Mouse (Mus musculus) erythroblast, adult 5-6 weeks (primary cell): ENCODE data around the gene U2af2. TPM values are rescaled to one million over a fixed set of nuclear protein-coding genes. Genes with fewer than 3 reads are reported as not detected.

Source experiments
- ATAC-seq: replicated peaks from 2 replicates; pipeline ENCODE4 v1.8.0; 2016; ENCODE audit warnings: moderate number of reproducible peaks, mild to moderate bottlenecking, moderate TSS enrichment, inconsistent platforms; ENCODE audit not compliant: poor library complexity, low FRiP score, severe bottlenecking
- total RNA-seq, 2 experiments: library from RNA; stranded (forward) in 1 of 2; stranded (reverse) in 1 of 2; fragments of 150-400 nt in 1 of 2; fragments of 200-764, 138-1000 nt in 1 of 2; gene quantifications; 2 replicates each; pipeline versions ENCODE4 v1.2.3 to v1.2.4; 2015 to 2017; ENCODE audit warnings: low replicate concordance in 2 of 2

The U2af2 gene
- total RNA-seq, 2 experiments from 2014 or later, result 42.3 to 56.9 TPM

- no peak for ATAC-seq
Measured at GRCm38 (mm10) chr7:5099796-5100195, 37.9 kb downstream of the U2af2 start.

- no peak for ATAC-seq
Measured at GRCm38 (mm10) chr7:5101066-5101663, 39.2 kb downstream of the U2af2 start.

GRCm38 (mm10) chr7:5102564-5102963 is 40.6 kb downstream of the U2af2 start:
- no peak for ATAC-seq

- ATAC-seq, result no peak
Measured at GRCm38 (mm10) chr7:5108272-5108671, 46.3 kb downstream of the U2af2 start.

GRCm38 (mm10) chr7:5109301-5109700 is 47.4 kb downstream of the U2af2 start:
- no peak for ATAC-seq

GRCm38 (mm10) chr7:5112701-5113100 is 50.8 kb downstream of the U2af2 start:
- ATAC-seq, result no peak

GRCm38 (mm10) chr7:5116850-5117249 is 54.9 kb downstream of the U2af2 start, which contains the start of gene Rfpl4:
TSS of gene Rfpl4 (minus strand) at chr7:5116950.
- no peak for ATAC-seq

- no peak for ATAC-seq
Measured at GRCm38 (mm10) chr7:5125078-5125477, 63.1 kb downstream of the U2af2 start.

- ATAC-seq, result peak; percentile 78
Measured at GRCm38 (mm10) chr7:5125549-5126406, 63.8 kb downstream of the U2af2 start, which contains the start of gene Rasl2-9. TSS of gene Rasl2-9 (minus strand) at chr7:5125950.

Other genes starting within 250 kb of the U2af2 start
- gene Ube2s, start 249.6 kb upstream of the U2af2 start, total RNA-seq (2015; ENCODE audit: low replicate concordance), result 167 and 232 TPM in 2 replicates
- gene Ube2s, start 249.6 kb upstream of the U2af2 start, total RNA-seq (2017; ENCODE audit: low replicate concordance), result 97.4 and 134 TPM in 2 replicates
- not detected in 2 replicates for gene Shisa7, start 217.4 kb upstream of the U2af2 start, total RNA-seq (2015; ENCODE audit: low replicate concordance)
- not detected in 2 replicates for gene Shisa7, start 217.4 kb upstream of the U2af2 start, total RNA-seq (2017; ENCODE audit: low replicate concordance)
- 2.3 and 3.3 TPM in 2 replicates for gene Isoc2b, start 191.9 kb upstream of the U2af2 start, total RNA-seq (2015; ENCODE audit: low replicate concordance)
- gene Isoc2b, start 191.9 kb upstream of the U2af2 start, total RNA-seq (2017; ENCODE audit: low replicate concordance), result 5.1 and 13.9 TPM in 2 replicates
- not detected in 2 replicates for gene Isoc2a, start 185.0 kb upstream of the U2af2 start, total RNA-seq (2015; ENCODE audit: low replicate concordance)
- 2.4 and 3.2 TPM in 2 replicates for gene Isoc2a, start 185.0 kb upstream of the U2af2 start, total RNA-seq (2017; ENCODE audit: low replicate concordance)
- gene Gm36210, start 155.6 kb upstream of the U2af2 start, total RNA-seq (2015; ENCODE audit: low replicate concordance), result not detected in 2 replicates
- not detected in 2 replicates for gene Gm36210, start 155.6 kb upstream of the U2af2 start, total RNA-seq (2017; ENCODE audit: low replicate concordance)
- 1.7 and 2.3 TPM in 2 replicates for gene Zfp628, start 146.9 kb upstream of the U2af2 start, total RNA-seq (2015; ENCODE audit: low replicate concordance)
- gene Zfp628, start 146.9 kb upstream of the U2af2 start, total RNA-seq (2017; ENCODE audit: low replicate concordance), result 1.5 and 2.0 TPM in 2 replicates
- gene Nat14, start 140.1 kb upstream of the U2af2 start, total RNA-seq (2015; ENCODE audit: low replicate concordance), result 1.7 TPM in 1 of 2 replicates, not detected in the other
- gene Nat14, start 140.1 kb upstream of the U2af2 start, total RNA-seq (2017; ENCODE audit: low replicate concordance), result 2.5 TPM in 1 of 2 replicates, not detected in the other
- gene Ssc5d, start 136.4 kb upstream of the U2af2 start, total RNA-seq (2015; ENCODE audit: low replicate concordance), result not detected in 2 replicates
- 0.28 TPM in 1 of 2 replicates, not detected in the other for gene Ssc5d, start 136.4 kb upstream of the U2af2 start, total RNA-seq (2017; ENCODE audit: low replicate concordance)
- not detected in 2 replicates for gene Sbk2, start 97.7 kb upstream of the U2af2 start, total RNA-seq (2015; ENCODE audit: low replicate concordance)
- not detected in 2 replicates for gene Sbk2, start 97.7 kb upstream of the U2af2 start, total RNA-seq (2017; ENCODE audit: low replicate concordance)
- gene Sbk3, start 91.0 kb upstream of the U2af2 start, total RNA-seq (2015; ENCODE audit: low replicate concordance), result not detected in 2 replicates
- not detected in 2 replicates for gene Sbk3, start 91.0 kb upstream of the U2af2 start, total RNA-seq (2017; ENCODE audit: low replicate concordance)
- gene Zfp579, start 66.0 kb upstream of the U2af2 start, total RNA-seq (2015; ENCODE audit: low replicate concordance), result 1.3 TPM in 1 of 2 replicates, not detected in the other
- gene Zfp579, start 66.0 kb upstream of the U2af2 start, total RNA-seq (2017; ENCODE audit: low replicate concordance), result 0.84 and 1.4 TPM in 2 replicates
- 4.6 and 10.2 TPM in 2 replicates for gene Zfp524, start 47.7 kb upstream of the U2af2 start, total RNA-seq (2015; ENCODE audit: low replicate concordance)
- gene Zfp524, start 47.7 kb upstream of the U2af2 start, total RNA-seq (2017; ENCODE audit: low replicate concordance), result 4.6 and 7.8 TPM in 2 replicates
- gene Fiz1, start 47.4 kb upstream of the U2af2 start, total RNA-seq (2015; ENCODE audit: low replicate concordance), result 6.7 and 9.2 TPM in 2 replicates
- gene Fiz1, start 47.4 kb upstream of the U2af2 start, total RNA-seq (2017; ENCODE audit: low replicate concordance), result 2.6 and 4.2 TPM in 2 replicates
- not detected in 2 replicates for gene Gm44973, start 46.6 kb upstream of the U2af2 start, total RNA-seq (2015; ENCODE audit: low replicate concordance)
- not detected in 2 replicates for gene Gm44973, start 46.6 kb upstream of the U2af2 start, total RNA-seq (2017; ENCODE audit: low replicate concordance)
- 2.3 and 3.1 TPM in 2 replicates for gene Zfp865, start 41.8 kb upstream of the U2af2 start, total RNA-seq (2015; ENCODE audit: low replicate concordance)
- gene Zfp865, start 41.8 kb upstream of the U2af2 start, total RNA-seq (2017; ENCODE audit: low replicate concordance), result 1.7 and 2.2 TPM in 2 replicates
- gene Ccdc106, start 41.6 kb upstream of the U2af2 start, total RNA-seq (2015; ENCODE audit: low replicate concordance), result not detected in 2 replicates
- gene Ccdc106, start 41.6 kb upstream of the U2af2 start, total RNA-seq (2017; ENCODE audit: low replicate concordance), result not detected in 2 replicates
- not detected in 2 replicates for gene 4632433K11Rik, start 28.0 kb upstream of the U2af2 start, total RNA-seq (2015; ENCODE audit: low replicate concordance)
- gene 4632433K11Rik, start 28.0 kb upstream of the U2af2 start, total RNA-seq (2017; ENCODE audit: low replicate concordance), result 0.60 TPM in 1 of 2 replicates, not detected in the other
- not detected in 2 replicates for gene Zfp784, start 23.7 kb upstream of the U2af2 start, total RNA-seq (2015; ENCODE audit: low replicate concordance)
- gene Zfp784, start 23.7 kb upstream of the U2af2 start, total RNA-seq (2017; ENCODE audit: low replicate concordance), result 0.84 TPM in 1 of 2 replicates, not detected in the other
- not detected in 2 replicates for gene Zfp580, start 10.6 kb upstream of the U2af2 start, total RNA-seq (2015; ENCODE audit: low replicate concordance)
- 0.26 TPM in 1 of 2 replicates, not detected in the other for gene Zfp580, start 10.6 kb upstream of the U2af2 start, total RNA-seq (2017; ENCODE audit: low replicate concordance)
- 42.2 and 42.5 TPM in 2 replicates for gene Epn1, start 18.1 kb downstream of the U2af2 start, total RNA-seq (2015; ENCODE audit: low replicate concordance)
- 51.2 and 86.8 TPM in 2 replicates for gene Epn1, start 18.1 kb downstream of the U2af2 start, total RNA-seq (2017; ENCODE audit: low replicate concordance)
- gene Rfpl4, start 54.8 kb downstream of the U2af2 start, total RNA-seq (2015; ENCODE audit: low replicate concordance), result not detected in 2 replicates
- not detected in 2 replicates for gene Rfpl4, start 54.8 kb downstream of the U2af2 start, total RNA-seq (2017; ENCODE audit: low replicate concordance)
- not detected in 2 replicates for gene Rasl2-9, start 63.8 kb downstream of the U2af2 start, total RNA-seq (2015; ENCODE audit: low replicate concordance)
- gene Rasl2-9, start 63.8 kb downstream of the U2af2 start, total RNA-seq (2017; ENCODE audit: low replicate concordance), result not detected in 2 replicates
- gene Vmn1r55, start 87.5 kb downstream of the U2af2 start, total RNA-seq (2015; ENCODE audit: low replicate concordance), result not detected in 2 replicates
- not detected in 2 replicates for gene Vmn1r55, start 87.5 kb downstream of the U2af2 start, total RNA-seq (2017; ENCODE audit: low replicate concordance)
- not detected in 2 replicates for gene Vmn1r56, start 134.6 kb downstream of the U2af2 start, total RNA-seq (2015; ENCODE audit: low replicate concordance)
- gene Vmn1r56, start 134.6 kb downstream of the U2af2 start, total RNA-seq (2017; ENCODE audit: low replicate concordance), result not detected in 2 replicates
- not detected in 2 replicates for gene Vmn1r57, start 156.3 kb downstream of the U2af2 start, total RNA-seq (2015; ENCODE audit: low replicate concordance)
- not detected in 2 replicates for gene Vmn1r57, start 156.3 kb downstream of the U2af2 start, total RNA-seq (2017; ENCODE audit: low replicate concordance)